Mouse (Mus musculus) embryonic facial prominence, embryonic 13.5 days (tissue): ENCODE data around the gene Slc35d3. TPM values are rescaled to one million over a fixed set of nuclear protein-coding genes. Genes with fewer than 3 reads are reported as not detected.

ENCODE experiments used
- ATAC-seq: fragments of 200-750 bp; cut with Nextera tagmentation; 2 replicates; pipeline ENCODE4 v1.8.0; 2017; ENCODE audit warnings: low read depth; ENCODE audit not compliant: insufficient number of reproducible peaks, insufficient read depth, low FRiP score, low TSS enrichment
- H3K27ac ChIP-seq: fragments of 300-500 bp; sonication (generic); 2 replicates; pipeline ENCODE4 v1.5.1; 2015; ENCODE audit warnings: moderate library complexity, mild to moderate bottlenecking, inconsistent platforms
- H3K27me3 ChIP-seq: fragments of 300-500 bp; sonication (generic); 2 replicates; pipeline ENCODE4 v1.6.1; 2015; ENCODE audit warnings: mild to moderate bottlenecking, inconsistent platforms
- H3K36me3 ChIP-seq: fragments of 300-500 bp; sonication (generic); 2 replicates; pipeline ENCODE4 v1.6.1; 2015; ENCODE audit warnings: mild to moderate bottlenecking, inconsistent platforms
- H3K4me1 ChIP-seq: fragments of 300-500 bp; sonication (generic); 2 replicates; pipeline ENCODE4 v1.6.1; 2015; ENCODE audit warnings: inconsistent platforms
- H3K4me2 ChIP-seq: fragments of 300-500 bp; sonication (generic); 2 replicates; pipeline ENCODE4 v1.6.1; 2015; ENCODE audit warnings: moderate library complexity, mild to moderate bottlenecking, inconsistent platforms
- H3K4me3 ChIP-seq: fragments of 300-500 bp; sonication (generic); 2 replicates; pipeline ENCODE4 v1.5.1; 2015; ENCODE audit warnings: mild to moderate bottlenecking, inconsistent platforms
- H3K9ac ChIP-seq: fragments of 300-500 bp; sonication (generic); 2 replicates; pipeline ENCODE4 v1.6.1; 2015; ENCODE audit warnings: mild to moderate bottlenecking, inconsistent platforms
- H3K9me3 ChIP-seq: fragments of 300-500 bp; sonication (generic); 2 replicates; pipeline ENCODE4 v1.6.1; 2016; ENCODE audit warnings: inconsistent platforms
- WGBS: fragments of 180-500 bp; shearing (Covaris S2); methylation state at CpG from one replicate; pipeline ENCODE4 v1.1.7; 2015; ENCODE audit warnings: mixed read lengths; 5-methylcytosine and 5-hydroxymethylcytosine counted together
- polyA plus RNA-seq: library from polyadenylated mRNA; unstranded; fragments of >200 nt; fragmentation: Nextera tagmentation; extraction: Ambion mirVana; gene quantifications from 2 replicates; pipeline ENCODE4 v1.2.1, GENCODE M21; 2015

Gene Slc35d3
- polyA plus RNA-seq, 1 experiment from 2014 or later: 0.27 TPM

GRCm38 (mm10) chr10:19876669-19877068, 25.4 kb upstream of the Slc35d3 start:
- no peak overlapping the region for H3K4me2 ChIP-seq
- no peak overlapping the region for H3K27ac ChIP-seq
- no peak overlapping the region for H3K4me3 ChIP-seq
- no peak for ATAC-seq
- H3K36me3 ChIP-seq: no peaks in the 10 kb centered on the region
- 0 out of 2 replicates have a peak, but pooled peaks cover 7% of the 10 kb centered on the region for H3K4me1 ChIP-seq
- H3K9ac ChIP-seq: no peak overlapping the region
- H3K9me3 ChIP-seq: no peaks in the 10 kb centered on the region
- WGBS: 72% methylated on average over 7 of the region's 7 CpGs
- H3K27me3 ChIP-seq: no peaks in the 10 kb centered on the region

- WGBS: 87% methylated on average over 5 of the region's 5 CpGs
- H3K4me3 ChIP-seq: no peak overlapping the region
Observed at GRCm38 (mm10) chr10:19875346-19875745, 24.1 kb upstream of the Slc35d3 start.

GRCm38 (mm10) chr10:19855597-19856306, 4.5 kb upstream of the Slc35d3 start:
- Histone ChIP-seq H3K4me2 (no peak overlapping the region), H3K27me3 (peaks cover 39% of the 10 kb centered on the region), H3K9ac (no peak overlapping the region), H3K36me3 (no peaks in the 10 kb centered on the region), H3K27ac (no peak overlapping the region), H3K4me1 (peaks cover 13% of the 10 kb centered on the region), H3K9me3 (no peaks in the 10 kb centered on the region), H3K4me3 (no peak overlapping the region)
- no peak for ATAC-seq
- 94% methylated on average over 7 of the region's 7 CpGs for WGBS

More at GRCm38 (mm10) chr10:19875346-19875745, 24.1 kb upstream of the Slc35d3 start:
- H3K4me2 ChIP-seq: no peak overlapping the region
- no peaks in the 10 kb centered on the region for H3K9me3 ChIP-seq
- no peaks in the 10 kb centered on the region for H3K27me3 ChIP-seq
- no peaks in the 10 kb centered on the region for H3K36me3 ChIP-seq
- no peak for ATAC-seq
- no peak overlapping the region for H3K27ac ChIP-seq
- H3K4me1 ChIP-seq: 0 out of 2 replicates have a peak, but pooled peaks cover 7% of the 10 kb centered on the region
- H3K9ac ChIP-seq: no peak overlapping the region

- 55% methylated on average over 2 of the region's 2 CpGs for WGBS
- no peak for ATAC-seq
- Histone ChIP-seq H3K4me2 (no peak overlapping the region), H3K36me3 (no peaks in the 10 kb centered on the region), H3K4me1 (peaks cover 30% of the 10 kb centered on the region), H3K27ac (no peak overlapping the region), H3K27me3 (peaks cover 61% of the 10 kb centered on the region), H3K4me3 (no peak overlapping the region), H3K9ac (no peak overlapping the region), H3K9me3 (no peaks in the 10 kb centered on the region)
Observed at GRCm38 (mm10) chr10:19853609-19854008, 2.4 kb upstream of the Slc35d3 start.

GRCm38 (mm10) chr10:19852776-19853175, 1.5 kb upstream of the Slc35d3 start:
- Histone ChIP-seq H3K27ac (no peak overlapping the region), H3K27me3 (peaks cover 66% of the 10 kb centered on the region), H3K4me2 (no peak overlapping the region), H3K4me1 (peaks cover 30% of the 10 kb centered on the region), H3K9me3 (no peaks in the 10 kb centered on the region), H3K4me3 (no peak overlapping the region), H3K9ac (no peak overlapping the region), H3K36me3 (no peaks in the 10 kb centered on the region)
- 32% methylated on average over 6 of the region's 6 CpGs for WGBS
- no peak for ATAC-seq

GRCm38 (mm10) chr10:19850544-19850997, 688 bp downstream of the Slc35d3 start:
- 0% methylated on average over 36 of the region's 36 CpGs for WGBS
- Histone ChIP-seq H3K27me3 (peaks cover 77% of the 10 kb centered on the region), H3K9me3 (no peaks in the 10 kb centered on the region), H3K4me2 (peak overlapping the region; percentile 99), H3K4me3 (peak overlapping the region; percentile 60), H3K27ac (no peak overlapping the region), H3K4me1 (peaks cover 30% of the 10 kb centered on the region), H3K9ac (peak overlapping the region; percentile 65), H3K36me3 (no peaks in the 10 kb centered on the region)
- ATAC-seq: peak; percentile 7; the same call in 1 of the 2 replicates

- no peaks in the 10 kb centered on the region for H3K9me3 ChIP-seq
- H3K4me3 ChIP-seq: peak overlapping the region; percentile 60
- 1% methylated on average over 28 of the region's 32 CpGs for WGBS
- peaks cover 30% of the 10 kb centered on the region for H3K4me1 ChIP-seq
- peaks cover 73% of the 10 kb centered on the region for H3K27me3 ChIP-seq
- no peak overlapping the region for H3K27ac ChIP-seq
- peak overlapping the region; percentile 64 for H3K9ac ChIP-seq
- peak overlapping the region; percentile 99 for H3K4me2 ChIP-seq
- 0 out of 2 replicates have a peak, but pooled peaks have one; percentile 22 for ATAC-seq
- no peaks in the 10 kb centered on the region for H3K36me3 ChIP-seq
Observed at GRCm38 (mm10) chr10:19849771-19850365, 1.4 kb downstream of the Slc35d3 start.

GRCm38 (mm10) chr10:19848928-19849770, 2.1 kb downstream of the Slc35d3 start:
- Histone ChIP-seq H3K27me3 (peaks cover 71% of the 10 kb centered on the region), H3K4me2 (peak overlapping the region; percentile 99), H3K4me1 (peaks cover 30% of the 10 kb centered on the region), H3K4me3 (peak overlapping the region; percentile 60), H3K9ac (no peak overlapping the region), H3K27ac (no peak overlapping the region), H3K9me3 (no peaks in the 10 kb centered on the region), H3K36me3 (no peaks in the 10 kb centered on the region)
- 6% methylated on average over 44 of the region's 44 CpGs for WGBS
- ATAC-seq: 0 out of 2 replicates have a peak, but pooled peaks have one; percentile 15

GRCm38 (mm10) chr10:19839836-19840235, 11.4 kb downstream of the Slc35d3 start:
- 90% methylated on average over 5 of the region's 5 CpGs for WGBS
- H3K36me3 ChIP-seq: no peaks in the 10 kb centered on the region
- H3K27me3 ChIP-seq: no peaks in the 10 kb centered on the region; the same call in 1 of the 2 replicates
- H3K4me3 ChIP-seq: no peak overlapping the region
- no peak for ATAC-seq
- no peaks in the 10 kb centered on the region for H3K9me3 ChIP-seq
- no peaks in the 10 kb centered on the region for H3K4me1 ChIP-seq
- H3K4me2 ChIP-seq: no peak overlapping the region
- no peak overlapping the region for H3K27ac ChIP-seq
- no peak overlapping the region for H3K9ac ChIP-seq

- 61% methylated on average over 8 of the region's 8 CpGs for WGBS
- Histone ChIP-seq H3K27ac (no peak overlapping the region), H3K9me3 (no peaks in the 10 kb centered on the region), H3K9ac (no peak overlapping the region), H3K4me3 (no peak overlapping the region), H3K27me3 (no peaks in the 10 kb centered on the region; the same call in 1 of the 2 replicates), H3K4me1 (no peaks in the 10 kb centered on the region), H3K36me3 (no peaks in the 10 kb centered on the region), H3K4me2 (no peak overlapping the region)
- no peak for ATAC-seq
Observed at GRCm38 (mm10) chr10:19835887-19836710, 15.2 kb downstream of the Slc35d3 start.

- ATAC-seq: no peak
- Histone ChIP-seq H3K27ac (no peak overlapping the region), H3K27me3 (peaks cover 8% of the 10 kb centered on the region; the same call in 1 of the 2 replicates), H3K9ac (no peak overlapping the region), H3K36me3 (no peaks in the 10 kb centered on the region), H3K4me3 (no peak overlapping the region), H3K4me1 (no peaks in the 10 kb centered on the region), H3K4me2 (no peak overlapping the region), H3K9me3 (no peaks in the 10 kb centered on the region)
- 96% methylated on average over 6 of the region's 6 CpGs for WGBS
Observed at GRCm38 (mm10) chr10:19834222-19834621, 17.0 kb downstream of the Slc35d3 start.
